Mouse (Mus musculus) hindlimb bud, embryonic 11.5 days (tissue): ENCODE measurements around the gene Ern1.
"Not testable (repeated sequence)": the region's sequence is repeated elsewhere in the genome, so short reads cannot be mapped to it uniquely, and the experiment has no call there.

ENCODE experiments used
- DNase-seq: peaks from one replicate; pipeline ENCODE4 v3.0.0-alpha.2; 2012; ENCODE audit warnings: low read depth, low spot score; ENCODE audit errors: extremely low spot score

Ern1 gene

GRCm38 (mm10) chr11:106438524-106439177 lies 49.0 kb downstream of the Ern1 start:
- no peak for DNase-seq

- no peak for DNase-seq
Measured at GRCm38 (mm10) chr11:106437543-106437942, 50.1 kb downstream of the Ern1 start.

GRCm38 (mm10) chr11:106437039-106437438 lies 50.6 kb downstream of the Ern1 start:
- DNase-seq: no peak

- no peak for DNase-seq
Measured at GRCm38 (mm10) chr11:106430392-106430791, 57.3 kb downstream of the Ern1 start.

- no peak for DNase-seq
Measured at GRCm38 (mm10) chr11:106429689-106430088, 58.0 kb downstream of the Ern1 start.

- DNase-seq: no peak
Measured at GRCm38 (mm10) chr11:106428556-106428955, 59.1 kb downstream of the Ern1 start.

GRCm38 (mm10) chr11:106428106-106428505 lies 59.5 kb downstream of the Ern1 start:
- no peak for DNase-seq

GRCm38 (mm10) chr11:106426447-106426846 lies 61.2 kb downstream of the Ern1 start:
- DNase-seq: no peak

- DNase-seq: no peak
Measured at GRCm38 (mm10) chr11:106425201-106425600, 62.5 kb downstream of the Ern1 start.

- no peak for DNase-seq
Measured at GRCm38 (mm10) chr11:106419262-106420102, 68.2 kb downstream of the Ern1 start.

GRCm38 (mm10) chr11:106418622-106419196 lies 68.9 kb downstream of the Ern1 start:
- DNase-seq: peak; percentile 91

- DNase-seq: no peak
Measured at GRCm38 (mm10) chr11:106417860-106418259, 69.8 kb downstream of the Ern1 start.

- no peak for DNase-seq
Measured at GRCm38 (mm10) chr11:106416331-106416730, 71.3 kb downstream of the Ern1 start.

GRCm38 (mm10) chr11:106412641-106413360 lies 74.9 kb downstream of the Ern1 start:
- DNase-seq: no peak

GRCm38 (mm10) chr11:106411157-106411556 lies 76.5 kb downstream of the Ern1 start:
- DNase-seq: no peak

GRCm38 (mm10) chr11:106410507-106410906 lies 77.1 kb downstream of the Ern1 start:
- no peak for DNase-seq

GRCm38 (mm10) chr11:106410011-106410410 lies 77.6 kb downstream of the Ern1 start:
- no peak for DNase-seq

- no peak for DNase-seq
Measured at GRCm38 (mm10) chr11:106398481-106398880, 89.2 kb downstream of the Ern1 start.

GRCm38 (mm10) chr11:106397656-106398055 lies 90.0 kb downstream of the Ern1 start:
- no peak for DNase-seq

- not testable (repeated sequence) for DNase-seq
Measured at GRCm38 (mm10) chr11:106394055-106394454, 93.6 kb downstream of the Ern1 start.

GRCm38 (mm10) chr11:106393331-106393616 lies 94.4 kb downstream of the Ern1 start:
- DNase-seq: no peak
